Mouse (Mus musculus): Measurements from ENCODE around the gene Iqgap2.
A peak's percentile ranks its signal among the peaks of the same experiment; 100 is the strongest.

GRCm38 (mm10) chr13:95788631-95789376, 102.9 kb downstream of the Iqgap2 start:
- peak; percentile 28; the same call in 1 of the 2 replicates for TF ChIP-seq GATA1 (IDR thresholded peaks at IDR 0.05; ENCODE audit: low read depth, low read length)
- TF ChIP-seq CTCF (IDR thresholded peaks at IDR 0.05 in 2 of 3, conservative IDR thresholded peaks at IDR 0.05 in 1 of 3; ENCODE audit: control insufficient read depth in 1 of 3, insufficient read depth in 1 of 3, low read depth in 2 of 3, low read length in 3 of 3, poor library complexity in 1 of 3, severe bottlenecking in 1 of 3), result no peak
- no peak for TF ChIP-seq CHD1 (IDR thresholded peaks at IDR 0.05; ENCODE audit: low read depth, low read length)
- no peak for TF ChIP-seq KAT2A (conservative IDR thresholded peaks at IDR 0.05; ENCODE audit: low read depth, low read length)
- TF ChIP-seq ETS1 (IDR thresholded peaks at IDR 0.05; ENCODE audit: low read depth, low read length), result peak; percentile 33; the same call in 1 of the 2 replicates
- no peak for TF ChIP-seq POLR2A (IDR thresholded peaks at IDR 0.05; ENCODE audit: control insufficient read depth in 1 of 2, insufficient read depth in 1 of 2, low read depth in 1 of 2, low read length in 2 of 2, poor library complexity in 1 of 2)
- no peak for TF ChIP-seq HCFC1 (IDR thresholded peaks at IDR 0.05; ENCODE audit: low read depth, low read length)
- TF ChIP-seq EP300 (IDR thresholded peaks at IDR 0.05; ENCODE audit: low read depth in 1 of 2, low read length in 2 of 2), result peak in 1 of 2 experiments; percentile 33; a peak in 1 of 4 replicates
- TF ChIP-seq MAFK (IDR thresholded peaks at IDR 0.05; ENCODE audit: borderline replicate concordance, low read depth, low read length), result no peak
- no peak for TF ChIP-seq POLR2AphosphoS5 (IDR thresholded peaks at IDR 0.05; ENCODE audit: borderline replicate concordance, low read depth, low read length)
- no peak for TF ChIP-seq POLR2AphosphoS2 (IDR thresholded peaks at IDR 0.05; ENCODE audit: low read length)
- no peak for TF ChIP-seq RCOR1 (IDR thresholded peaks at IDR 0.05; ENCODE audit: low read depth, low read length)
- no peak for TF ChIP-seq TBP (IDR thresholded peaks at IDR 0.05; ENCODE audit: low read depth, low read length)
- TF ChIP-seq MAX (IDR thresholded peaks at IDR 0.05; ENCODE audit: low read length), result no peak
